Mouse (Mus musculus): ENCODE results near the gene Adnp. TPM values are rescaled to one million over a fixed set of nuclear protein-coding genes. Genes with fewer than 3 reads are reported as not detected.

Adnp gene
- 10.9 and 20.4 TPM in 2 replicates for polyA plus RNA-seq (2016; fragmentation: Nextera tagmentation; extraction: Ambion mirVana)

- H3K9ac ChIP-seq: peak within 1 kb of the TSS; percentile 100
- H3K27ac ChIP-seq: peak within 1 kb of the TSS; percentile 99
- H3K4me3 ChIP-seq: peak within 1 kb of the TSS; percentile 99
- H3K4me1 ChIP-seq: peaks cover 11% of the 10 kb centered on the region
- ATAC-seq (ENCODE audit: insufficient number of reproducible peaks, insufficient read depth, low FRiP score, low TSS enrichment): peak; percentile 88
- no peaks in the 10 kb centered on the region for H3K27me3 ChIP-seq
- peaks cover 46% of the 10 kb centered on the region for H3K36me3 ChIP-seq
- H3K9me3 ChIP-seq: no peaks in the 10 kb centered on the region
- peak within 1 kb of the TSS; percentile 88 for H3K4me2 ChIP-seq (replicated peaks)
- WGBS: under 1% methylated on average over 55 of the region's 89 CpGs
Observed at GRCm38 (mm10) chr2:168206725-168207644, at the start of gene Adnp. Gene Adnp, minus strand, starts transcription at chr2:168207112.

GRCm38 (mm10) chr2:168256506-168256905, 49.6 kb upstream of the Adnp start:
- no peak overlapping the region for H3K27ac ChIP-seq
- no peaks in the 10 kb centered on the region for H3K4me1 ChIP-seq
- ATAC-seq (ENCODE audit: insufficient number of reproducible peaks, insufficient read depth, low FRiP score, low TSS enrichment): no peak
- no peaks in the 10 kb centered on the region for H3K36me3 ChIP-seq
- no peak overlapping the region for H3K4me2 ChIP-seq (replicated peaks)
- H3K9ac ChIP-seq: no peak overlapping the region
- 79% methylated on average over 3 of the region's 3 CpGs for WGBS
- H3K9me3 ChIP-seq: no peaks in the 10 kb centered on the region
- no peak overlapping the region for H3K4me3 ChIP-seq
- H3K27me3 ChIP-seq: 0 out of 2 replicates have a peak, but pooled peaks cover 4% of the 10 kb centered on the region

GRCm38 (mm10) chr2:168253822-168254221, 46.9 kb upstream of the Adnp start:
- Histone ChIP-seq H3K9ac (no peak overlapping the region), H3K4me3 (no peak overlapping the region), H3K4me1 (no peaks in the 10 kb centered on the region), H3K9me3 (no peaks in the 10 kb centered on the region), H3K27ac (no peak overlapping the region), H3K27me3 (no peaks in the 10 kb centered on the region), H3K4me2 (replicated peaks) (no peak overlapping the region), H3K36me3 (no peaks in the 10 kb centered on the region)
- WGBS: 55% methylated on average over 7 of the region's 7 CpGs
- no peak for ATAC-seq (ENCODE audit: insufficient number of reproducible peaks, insufficient read depth, low FRiP score, low TSS enrichment)

- Histone ChIP-seq H3K27ac (no peak overlapping the region), H3K4me2 (replicated peaks) (peak overlapping the region; percentile 14; the same call in 1 of the 2 replicates), H3K9me3 (no peaks in the 10 kb centered on the region), H3K4me1 (no peaks in the 10 kb centered on the region), H3K9ac (no peak overlapping the region), H3K27me3 (no peaks in the 10 kb centered on the region), H3K4me3 (0 out of 2 replicates have a peak overlapping the region, but pooled peaks have one; percentile 7), H3K36me3 (no peaks in the 10 kb centered on the region)
- 16% methylated on average over 16 of the region's 16 CpGs for WGBS
- ATAC-seq (ENCODE audit: insufficient number of reproducible peaks, insufficient read depth, low FRiP score, low TSS enrichment): no peak
Observed at GRCm38 (mm10) chr2:168252639-168253292, 45.9 kb upstream of the Adnp start.

- H3K4me3 ChIP-seq: no peak overlapping the region
- WGBS: 20% methylated on average over 8 of the region's 8 CpGs
- H3K36me3 ChIP-seq: no peaks in the 10 kb centered on the region
- no peaks in the 10 kb centered on the region for H3K27me3 ChIP-seq
- H3K27ac ChIP-seq: no peak overlapping the region
- no peak for ATAC-seq (ENCODE audit: insufficient number of reproducible peaks, insufficient read depth, low FRiP score, low TSS enrichment)
- no peaks in the 10 kb centered on the region for H3K4me1 ChIP-seq
- no peaks in the 10 kb centered on the region for H3K9me3 ChIP-seq
- no peak overlapping the region for H3K4me2 ChIP-seq (replicated peaks)
- H3K9ac ChIP-seq: no peak overlapping the region
Observed at GRCm38 (mm10) chr2:168250270-168250669, 43.4 kb upstream of the Adnp start.

GRCm38 (mm10) chr2:168248856-168249245, 41.9 kb upstream of the Adnp start:
- no peak for ATAC-seq (ENCODE audit: insufficient number of reproducible peaks, insufficient read depth, low FRiP score, low TSS enrichment)
- H3K27me3 ChIP-seq: no peaks in the 10 kb centered on the region
- H3K27ac ChIP-seq: no peak overlapping the region
- no peaks in the 10 kb centered on the region for H3K36me3 ChIP-seq
- H3K4me1 ChIP-seq: no peaks in the 10 kb centered on the region
- H3K9me3 ChIP-seq: no peaks in the 10 kb centered on the region
- H3K9ac ChIP-seq: no peak overlapping the region
- H3K4me3 ChIP-seq: no peak overlapping the region
- 10% methylated on average over 2 of the region's 2 CpGs for WGBS
- no peak overlapping the region for H3K4me2 ChIP-seq (replicated peaks)

GRCm38 (mm10) chr2:168248167-168248855, 41.4 kb upstream of the Adnp start:
- Histone ChIP-seq H3K4me2 (replicated peaks) (no peak overlapping the region), H3K4me1 (no peaks in the 10 kb centered on the region), H3K27me3 (no peaks in the 10 kb centered on the region), H3K36me3 (no peaks in the 10 kb centered on the region), H3K9ac (no peak overlapping the region), H3K27ac (no peak overlapping the region), H3K9me3 (no peaks in the 10 kb centered on the region), H3K4me3 (no peak overlapping the region)
- 76% methylated on average over 8 of the region's 8 CpGs for WGBS
- no peak for ATAC-seq (ENCODE audit: insufficient number of reproducible peaks, insufficient read depth, low FRiP score, low TSS enrichment)

GRCm38 (mm10) chr2:168245571-168245970, 38.7 kb upstream of the Adnp start:
- no peaks in the 10 kb centered on the region for H3K9me3 ChIP-seq
- no peak overlapping the region for H3K4me2 ChIP-seq (replicated peaks)
- H3K36me3 ChIP-seq: no peaks in the 10 kb centered on the region
- H3K27me3 ChIP-seq: no peaks in the 10 kb centered on the region
- no peaks in the 10 kb centered on the region for H3K4me1 ChIP-seq
- WGBS: 30% methylated on average over 8 of the region's 8 CpGs
- H3K9ac ChIP-seq: no peak overlapping the region
- no peak overlapping the region for H3K4me3 ChIP-seq
- ATAC-seq (ENCODE audit: insufficient number of reproducible peaks, insufficient read depth, low FRiP score, low TSS enrichment): no peak
- no peak overlapping the region for H3K27ac ChIP-seq

GRCm38 (mm10) chr2:168243278-168243677, 36.4 kb upstream of the Adnp start:
- H3K9me3 ChIP-seq: no peaks in the 10 kb centered on the region
- no peaks in the 10 kb centered on the region for H3K27me3 ChIP-seq
- no peak overlapping the region for H3K4me2 ChIP-seq (replicated peaks)
- H3K4me3 ChIP-seq: no peak overlapping the region
- no peaks in the 10 kb centered on the region for H3K4me1 ChIP-seq
- no peak overlapping the region for H3K9ac ChIP-seq
- ATAC-seq (ENCODE audit: insufficient number of reproducible peaks, insufficient read depth, low FRiP score, low TSS enrichment): no peak
- WGBS: 74% methylated on average over 4 of the region's 4 CpGs
- H3K27ac ChIP-seq: no peak overlapping the region
- H3K36me3 ChIP-seq: no peaks in the 10 kb centered on the region

- Histone ChIP-seq H3K9me3 (no peaks in the 10 kb centered on the region), H3K4me3 (no peak overlapping the region), H3K9ac (no peak overlapping the region), H3K27me3 (no peaks in the 10 kb centered on the region), H3K4me2 (replicated peaks) (no peak overlapping the region), H3K27ac (no peak overlapping the region), H3K4me1 (no peaks in the 10 kb centered on the region), H3K36me3 (no peaks in the 10 kb centered on the region)
- no peak for ATAC-seq (ENCODE audit: insufficient number of reproducible peaks, insufficient read depth, low FRiP score, low TSS enrichment)
Observed at GRCm38 (mm10) chr2:168242841-168243240, 35.9 kb upstream of the Adnp start.

- Histone ChIP-seq H3K27ac (no peak overlapping the region), H3K36me3 (peaks cover 10% of the 10 kb centered on the region), H3K4me1 (no peaks in the 10 kb centered on the region), H3K9ac (no peak overlapping the region), H3K4me3 (no peak overlapping the region), H3K9me3 (no peaks in the 10 kb centered on the region), H3K27me3 (no peaks in the 10 kb centered on the region), H3K4me2 (replicated peaks) (no peak overlapping the region)
- ATAC-seq (ENCODE audit: insufficient number of reproducible peaks, insufficient read depth, low FRiP score, low TSS enrichment): no peak
- WGBS: 83% methylated on average over 4 of the region's 4 CpGs
Observed at GRCm38 (mm10) chr2:168238335-168238734, 31.4 kb upstream of the Adnp start.

Data from embryonic facial prominence, embryonic 12.5 days (tissue).